Mouse (Mus musculus) lung, postnatal 14 days (tissue): ENCODE measurements around the gene Klhl15.
A peak's percentile ranks its signal among the peaks of the same experiment; 100 is the strongest.

Experiments used
- DNase-seq: peaks from one replicate; pipeline ENCODE4 v3.0.0; 2021

The Klhl15 gene

DNA sequence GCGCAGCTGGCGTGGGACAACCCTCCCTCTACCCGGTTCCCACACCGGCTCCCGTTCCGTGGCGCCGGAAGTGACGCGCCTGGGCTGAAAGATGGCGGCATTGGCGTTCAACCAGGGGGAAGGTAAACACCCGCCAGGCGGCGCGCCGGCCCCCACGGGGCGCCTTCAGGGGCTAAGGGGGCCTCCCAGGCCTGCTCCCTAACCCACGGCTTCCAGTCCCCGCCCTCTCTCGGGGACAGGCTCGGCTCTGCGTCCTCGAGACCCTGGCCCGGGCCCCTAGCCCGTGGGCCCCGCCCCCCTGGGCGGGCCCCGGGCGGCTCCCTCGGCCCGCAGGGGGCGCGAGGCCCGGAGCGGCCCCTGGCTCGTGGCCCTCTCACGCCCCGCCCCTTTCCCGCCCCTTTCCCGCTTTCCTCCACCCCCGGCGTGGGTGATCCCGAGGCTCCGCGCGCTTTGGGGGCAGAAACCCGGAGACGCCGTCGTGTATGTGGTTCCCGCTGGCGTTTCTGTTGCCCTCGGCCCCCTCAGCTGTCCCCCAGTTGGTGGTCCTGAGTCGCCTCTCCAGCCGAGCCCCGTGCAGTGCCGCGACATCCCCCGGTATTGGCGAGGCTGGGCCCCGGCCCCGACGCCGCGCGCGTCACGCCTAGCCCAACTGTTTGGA is at the start of gene Klhl15:
Gene Klhl15, plus strand, starts transcription at position 68 of the 658 bp plus-strand sequence.
- DNase-seq, result peak; percentile 81

DNA sequence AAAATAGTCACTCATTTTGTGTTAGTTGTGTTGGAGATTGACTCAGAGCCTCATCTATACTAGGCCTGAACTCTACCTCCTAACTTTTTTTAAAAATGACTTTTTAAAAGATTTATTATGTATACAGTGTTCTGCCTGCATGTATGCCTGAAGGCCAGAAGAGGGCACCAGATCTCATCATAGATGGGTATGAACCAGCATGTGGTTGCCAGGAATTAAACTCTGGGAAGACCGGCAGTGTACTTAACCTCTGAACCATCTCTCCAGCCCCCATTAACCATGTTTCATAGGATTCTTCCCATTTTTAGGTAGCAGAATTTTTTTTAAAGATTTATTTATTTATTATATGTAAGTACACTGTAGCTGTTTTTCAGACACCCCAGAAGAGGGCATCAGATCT is 49.2 kb upstream of the Klhl15 start:
- DNase-seq, result no peak

DNA sequence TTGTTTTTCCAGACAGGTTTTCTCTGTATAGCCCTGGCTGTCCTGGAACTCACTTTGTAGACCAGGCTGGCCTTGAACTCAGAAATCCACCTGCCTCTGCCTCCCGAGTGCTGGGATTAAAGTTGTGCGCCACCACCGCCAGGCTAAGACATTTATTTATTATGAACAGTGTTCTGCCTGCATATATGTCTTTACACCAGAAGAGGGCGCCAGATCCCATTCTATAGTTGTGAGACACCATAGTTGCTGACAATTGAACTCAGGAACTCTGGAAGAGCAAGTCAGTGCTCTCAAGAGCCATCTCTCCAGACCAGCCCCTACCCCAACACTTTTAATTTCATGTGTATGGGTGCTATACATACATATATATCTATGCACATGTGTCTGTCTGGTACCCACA is 40.5 kb upstream of the Klhl15 start:
- peak; percentile 14 for DNase-seq

DNA sequence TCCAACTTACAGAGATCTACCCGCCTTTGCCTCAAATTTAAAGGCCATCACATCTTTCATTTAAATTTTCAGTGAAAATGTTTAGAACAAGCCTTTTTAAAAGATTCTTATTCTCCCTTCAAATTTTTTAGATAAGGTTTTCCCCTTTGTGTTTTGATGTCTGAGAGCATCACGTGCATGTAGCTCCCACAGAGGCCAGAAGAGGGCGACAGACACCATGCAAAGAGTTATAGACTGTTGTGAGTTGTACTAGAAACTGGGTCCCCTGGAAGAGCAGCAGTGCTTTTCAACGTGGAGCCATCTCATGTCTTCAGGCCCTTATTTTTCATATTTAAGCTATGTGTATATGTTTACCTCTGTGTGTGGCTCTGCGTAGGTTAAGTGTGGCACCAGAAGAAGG is 36.6 kb upstream of the Klhl15 start:
- peak; percentile 13 for DNase-seq

DNA sequence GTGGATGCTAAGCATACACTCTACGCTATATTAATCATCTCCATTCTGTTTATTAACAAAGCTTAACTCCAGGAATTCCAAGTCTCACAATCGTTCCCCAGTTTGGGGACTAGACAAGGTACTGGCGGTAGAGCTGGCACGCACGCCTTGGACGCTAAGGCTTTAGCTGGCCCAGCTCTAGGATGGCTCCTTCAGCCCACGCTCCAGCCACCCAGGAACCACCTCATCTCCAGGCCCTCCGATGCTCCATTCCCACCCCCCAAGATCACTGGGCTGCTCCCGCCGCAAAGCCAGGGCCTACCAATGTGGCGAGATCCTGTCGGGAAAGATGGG is 22.2 kb upstream of the Klhl15 start:
- no peak for DNase-seq

DNA sequence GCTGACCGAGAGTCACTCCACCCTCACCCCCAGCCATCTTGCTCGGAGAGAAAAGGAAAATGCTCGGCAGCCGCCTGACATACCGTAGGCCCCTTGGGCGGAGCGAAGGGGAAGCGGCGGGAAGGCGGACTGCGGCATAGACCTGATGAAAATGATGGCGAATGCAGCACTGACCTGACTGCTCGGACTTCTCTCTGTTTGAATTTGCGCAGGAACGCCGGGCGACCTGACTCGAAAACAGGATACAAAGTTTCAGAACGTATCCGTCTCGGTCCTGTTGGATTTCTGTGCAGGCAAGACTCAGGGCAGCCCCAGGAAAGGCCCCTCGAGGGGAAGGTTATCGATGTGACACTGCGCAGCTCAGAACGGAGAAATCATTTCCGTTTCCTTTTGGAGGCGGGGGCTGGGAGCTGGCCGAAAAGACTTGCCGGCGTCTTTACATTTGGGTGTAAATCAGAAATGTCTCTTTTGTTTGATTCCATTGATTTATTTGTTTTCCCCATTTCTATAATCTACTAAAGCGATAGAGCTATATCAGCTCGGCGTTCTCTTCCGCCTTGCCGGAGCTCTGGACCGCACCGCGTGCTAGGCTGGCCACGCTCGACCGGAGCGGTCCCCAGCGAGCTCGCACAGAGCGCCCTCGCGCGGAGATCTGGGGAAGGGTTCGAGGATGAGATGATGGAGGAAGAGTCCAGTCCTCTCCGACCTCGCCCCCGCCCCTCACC is 21.6 kb upstream of the Klhl15 start, which contains the start of gene Eif2s3x:
Gene Eif2s3x, minus strand, starts transcription at position 266 of the 725 bp plus-strand sequence.
- DNase-seq, result peak; percentile 79

DNA sequence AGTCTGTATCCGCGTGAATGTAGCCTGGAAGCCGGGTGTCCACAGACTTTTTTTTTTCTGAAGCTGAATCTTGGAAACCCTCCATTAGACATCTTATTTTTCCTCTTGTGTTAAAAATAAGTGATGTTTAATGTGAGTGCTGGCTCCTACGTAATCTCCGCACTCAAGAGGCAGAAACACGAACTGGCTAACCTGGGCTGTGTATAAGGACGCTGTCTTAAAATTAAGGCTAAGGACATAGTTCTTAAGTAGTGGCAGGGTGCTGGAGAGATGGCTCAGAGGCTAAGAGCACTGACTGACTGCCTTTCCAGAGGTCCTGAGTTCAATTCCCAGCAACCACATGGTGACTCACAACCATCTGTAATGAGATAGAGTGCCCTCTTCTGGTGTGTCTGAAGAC is 21.0 kb upstream of the Klhl15 start:
- DNase-seq, result no peak

DNA sequence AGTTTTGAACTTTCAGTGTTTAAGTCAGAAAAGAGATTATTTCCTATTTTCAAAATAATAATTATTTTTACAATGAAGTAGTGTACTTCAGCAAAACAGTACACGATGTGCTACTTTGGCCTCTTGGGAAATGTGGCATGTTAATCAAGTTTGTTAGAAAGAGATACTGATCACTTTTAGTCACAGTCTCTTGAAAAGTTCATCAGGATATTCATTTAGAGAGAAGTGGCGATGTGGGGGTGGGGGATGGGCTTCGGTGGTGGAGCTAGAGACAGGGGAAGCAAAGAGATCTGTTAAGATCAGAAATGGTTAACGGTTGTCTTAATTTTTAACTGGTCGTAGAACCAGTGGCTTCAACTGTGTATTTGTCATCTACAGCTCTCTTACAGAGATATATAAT is 967 bp upstream of the Klhl15 start:
- no peak for DNase-seq

DNA sequence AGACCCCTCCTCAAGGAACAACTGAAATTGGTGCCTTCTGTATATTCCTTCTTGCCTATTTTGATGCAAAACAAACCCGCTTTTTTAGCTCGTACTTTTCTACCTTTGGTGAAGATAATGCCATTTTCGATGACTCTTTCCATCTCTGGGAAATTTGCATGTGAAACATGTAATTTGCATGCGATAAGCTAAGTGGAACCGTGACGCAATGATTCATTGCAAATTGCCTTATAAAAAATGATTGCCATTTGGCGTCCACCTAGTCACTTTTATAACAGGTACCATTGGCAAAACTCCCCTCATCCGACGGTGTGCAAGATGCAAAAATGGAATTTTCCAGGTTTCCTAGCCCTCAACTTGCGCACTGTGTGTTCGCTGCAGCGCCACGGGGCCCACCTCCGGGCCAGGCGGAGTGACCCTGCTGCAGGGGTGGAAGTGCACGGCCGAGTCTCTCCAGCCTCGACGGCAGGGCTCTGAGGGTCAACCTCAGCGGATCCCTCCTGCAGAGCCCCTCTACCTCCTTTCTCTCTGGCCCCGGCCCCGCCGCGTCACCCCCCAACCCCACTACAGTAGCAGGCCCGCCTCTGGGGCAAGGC is 365 bp upstream of the Klhl15 start:
- no peak for DNase-seq

DNA sequence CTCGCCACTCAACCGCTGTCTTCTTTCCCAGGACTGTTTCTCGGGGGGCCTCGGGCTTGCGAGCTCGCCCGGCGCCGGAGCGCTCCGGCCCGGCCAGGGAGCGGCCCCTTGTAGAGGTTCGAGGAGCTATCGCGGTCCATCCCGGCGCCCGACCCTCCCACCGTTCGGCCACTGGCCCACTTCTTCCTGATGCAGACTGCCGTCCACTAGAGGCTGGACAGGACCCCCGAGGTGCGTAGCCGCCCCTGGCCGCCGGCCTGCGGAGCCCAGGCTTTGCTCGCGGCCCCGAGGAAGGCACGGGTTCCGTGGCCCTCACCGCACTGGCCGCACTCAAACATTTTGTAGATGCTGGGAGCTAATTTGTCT is 774 bp downstream of the Klhl15 start:
- peak; percentile 5 for DNase-seq

DNA sequence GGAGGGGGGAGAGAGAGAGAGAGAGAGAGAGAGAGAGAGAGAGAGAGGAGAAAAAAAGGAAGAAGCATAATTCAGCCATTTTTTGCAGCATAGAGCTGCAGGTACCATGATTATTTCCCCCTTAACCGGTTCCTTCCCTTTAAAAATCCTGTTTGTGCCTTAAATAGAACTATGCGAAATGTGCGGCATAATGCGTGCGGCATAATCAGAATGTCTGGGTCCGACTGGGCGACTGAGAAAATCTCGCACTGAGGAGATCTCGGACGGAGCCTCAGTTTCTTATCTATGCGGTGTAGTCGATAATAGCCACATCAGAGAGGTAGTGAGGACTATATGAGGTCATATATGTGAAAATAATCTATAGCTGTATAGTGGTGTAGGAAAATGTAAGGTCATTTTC is 1.2 kb downstream of the Klhl15 start:
- DNase-seq, result no peak

DNA sequence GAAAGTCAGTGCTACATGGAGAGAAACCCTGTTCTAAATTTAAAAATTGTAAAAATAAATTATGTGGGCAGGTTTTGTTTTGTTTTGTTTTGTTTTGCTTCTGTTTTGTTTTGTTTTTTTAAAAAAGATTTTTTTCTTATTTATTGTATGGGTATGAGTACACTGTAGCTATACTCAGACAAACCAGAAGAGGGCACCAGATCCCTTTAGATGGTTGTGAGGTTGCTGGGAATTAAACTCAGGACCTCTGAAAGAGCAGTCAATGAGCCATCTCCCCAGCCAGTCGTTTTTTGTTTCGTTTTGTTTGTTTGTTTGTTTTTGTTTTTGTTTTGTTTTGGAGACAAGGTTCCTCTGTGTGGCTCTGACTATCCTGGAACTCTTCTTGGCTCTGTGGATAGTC is 54.5 kb downstream of the Klhl15 start:
- DNase-seq, result peak; percentile 36

DNA sequence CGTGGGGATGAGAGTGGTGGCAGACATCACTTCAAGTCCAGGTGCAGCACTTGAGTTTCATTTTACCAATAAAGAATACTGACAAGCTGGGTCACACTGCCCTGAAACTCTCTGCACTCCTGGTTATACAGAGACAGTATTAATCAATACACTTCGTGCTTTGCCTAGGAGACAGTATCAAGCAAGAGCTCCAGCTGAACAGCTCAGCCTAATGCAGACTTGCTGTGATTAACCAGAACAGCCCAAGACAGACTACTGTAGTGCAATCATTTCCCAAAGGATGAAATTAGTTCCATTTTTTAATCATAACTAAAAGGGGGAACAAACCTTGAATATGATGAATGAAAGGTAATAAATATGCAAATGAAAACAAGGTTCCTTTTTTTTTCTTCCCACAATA is 68.5 kb downstream of the Klhl15 start:
- no peak for DNase-seq

DNA sequence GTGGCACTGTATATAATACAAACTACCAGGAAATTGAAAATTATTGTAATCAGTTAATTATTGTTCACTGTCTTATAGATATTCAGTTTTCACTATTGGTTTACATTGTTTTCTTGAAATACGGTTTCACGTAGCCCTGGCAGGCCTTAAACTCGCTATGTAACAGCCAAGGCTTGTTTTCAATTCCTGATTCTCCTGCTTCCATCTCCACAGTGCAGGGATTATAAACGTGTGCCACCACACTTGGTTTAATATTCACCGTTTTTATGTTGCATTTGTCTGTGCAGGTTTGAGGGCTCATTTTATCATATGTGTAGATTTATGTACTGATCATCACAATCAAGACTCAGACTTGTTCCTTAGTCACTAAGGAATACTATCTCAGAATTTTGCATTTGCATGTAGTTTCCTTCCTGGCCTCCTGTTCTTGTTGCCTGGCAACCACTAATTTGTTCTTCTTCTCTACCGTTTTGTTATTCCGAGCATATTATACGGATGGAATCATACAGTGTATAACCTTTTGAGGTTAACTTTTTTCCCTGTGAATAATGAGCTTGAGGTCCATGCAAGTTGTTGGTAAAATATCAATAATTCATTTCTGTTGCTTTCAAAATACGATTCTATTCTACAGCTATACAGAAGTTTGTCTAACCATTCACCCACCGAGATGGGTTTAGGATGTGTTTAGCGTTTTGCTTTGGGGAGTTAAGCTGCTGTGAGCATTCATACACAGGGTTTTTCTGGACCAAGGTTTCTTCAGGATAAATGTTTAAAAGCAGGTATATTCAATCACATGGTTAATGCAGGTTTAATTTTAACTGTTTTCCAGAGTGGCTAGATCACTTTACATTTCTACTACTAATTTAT is 86.9 kb downstream of the Klhl15 start:
- no peak for DNase-seq
